Mouse (Mus musculus): ENCODE results near the gene Ifnlr1.

Gene Ifnlr1

GRCm38 (mm10) chr4:135743520-135743919, 57.4 kb downstream of the Ifnlr1 start:
- in situ Hi-C loops (cut with MseI, MboI): no loop called here

- in situ Hi-C loops (cut with MseI, MboI): no loop called here
Measured at GRCm38 (mm10) chr4:135744726-135745448, 58.8 kb downstream of the Ifnlr1 start.

DNA sequence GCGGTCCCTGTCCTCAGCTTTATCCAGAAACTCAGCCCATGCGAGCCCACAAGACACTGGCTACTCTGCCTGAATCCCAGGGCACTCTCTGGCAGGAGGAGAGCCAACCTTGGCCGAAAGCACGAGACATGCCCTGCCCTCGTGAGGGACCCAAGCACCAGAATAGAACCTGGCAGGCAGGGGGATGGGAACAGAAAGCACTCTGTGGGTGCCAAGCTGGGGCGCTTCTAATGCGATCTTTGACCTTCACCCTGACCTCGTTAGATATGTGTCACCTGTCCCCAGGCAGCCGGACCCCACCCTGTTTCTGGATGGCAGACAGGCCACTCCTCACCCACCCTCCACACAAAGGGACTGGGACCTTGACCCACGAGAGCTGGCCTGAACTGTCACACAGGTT, 59.5 kb downstream of the Ifnlr1 start:
- in situ Hi-C loops (cut with MseI, MboI): no loop called here

DNA sequence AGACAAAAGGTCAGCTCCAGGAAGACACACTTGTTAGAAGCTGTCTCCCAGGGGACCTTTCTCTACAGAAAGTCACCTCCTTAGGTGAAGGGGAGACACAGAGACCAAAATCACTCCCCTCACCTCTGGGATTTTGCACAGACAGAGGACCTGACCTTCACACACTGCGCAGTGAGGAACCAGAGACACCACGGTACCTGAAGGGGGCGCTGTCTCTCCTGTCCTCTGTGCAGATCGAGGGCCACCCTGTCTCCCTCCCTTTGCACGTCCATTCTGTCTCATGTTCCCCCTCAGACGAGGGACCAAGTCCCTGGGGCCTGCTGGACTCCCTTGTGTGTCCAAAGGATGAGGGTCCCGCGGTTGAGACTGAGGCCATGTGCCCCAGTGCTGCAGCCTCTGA, 64.8 kb downstream of the Ifnlr1 start:
- in situ Hi-C loops (cut with MseI, MboI): no loop called here

DNA sequence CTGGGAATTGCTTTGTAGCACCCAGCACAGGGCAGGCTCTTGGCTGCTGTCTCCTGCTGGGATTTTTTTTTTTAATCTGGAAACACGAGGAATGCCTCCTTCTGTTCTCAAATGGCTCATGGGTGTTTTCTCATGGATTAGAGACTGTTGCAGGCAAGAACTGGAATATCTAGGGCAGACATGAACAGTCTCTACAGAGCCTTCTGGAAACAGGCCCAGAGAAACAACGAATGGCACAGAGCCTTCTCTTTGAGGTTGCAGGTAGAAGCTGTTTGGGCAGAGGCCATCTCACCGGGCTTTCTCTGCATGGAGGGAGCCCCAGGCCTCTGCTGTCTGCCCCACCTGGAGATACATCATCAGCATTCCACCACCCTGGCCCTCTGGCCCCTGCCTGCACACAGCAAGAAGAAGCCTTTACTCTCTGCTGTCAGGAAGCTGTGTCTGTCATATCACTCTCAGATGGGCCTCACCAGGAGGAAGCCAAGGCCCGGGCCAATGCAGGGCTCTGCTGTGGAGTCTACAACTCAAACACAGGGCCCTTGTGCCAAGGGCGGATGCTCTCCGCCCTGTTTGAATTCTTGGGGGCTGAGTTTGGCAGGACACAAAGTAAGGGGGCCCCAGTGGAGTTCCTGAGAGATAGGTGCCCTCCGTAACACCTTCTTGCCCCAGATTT, 66.2 kb downstream of the Ifnlr1 start:
- in situ Hi-C loops (cut with MseI, MboI): no loop called here

GRCm38 (mm10) chr4:135752779-135753164, 66.7 kb downstream of the Ifnlr1 start:
- in situ Hi-C loops (cut with MseI, MboI): no loop called here
